Mouse (Mus musculus): Measurements from ENCODE around the gene Zbtb25. TPM values are rescaled to one million over a fixed set of nuclear protein-coding genes. Genes with fewer than 3 reads are reported as not detected.
A peak's percentile ranks its signal among the peaks of the same experiment; 100 is the strongest.

Zbtb25 gene
- polyA plus RNA-seq, 1 experiment, result 22.1 TPM

DNA sequence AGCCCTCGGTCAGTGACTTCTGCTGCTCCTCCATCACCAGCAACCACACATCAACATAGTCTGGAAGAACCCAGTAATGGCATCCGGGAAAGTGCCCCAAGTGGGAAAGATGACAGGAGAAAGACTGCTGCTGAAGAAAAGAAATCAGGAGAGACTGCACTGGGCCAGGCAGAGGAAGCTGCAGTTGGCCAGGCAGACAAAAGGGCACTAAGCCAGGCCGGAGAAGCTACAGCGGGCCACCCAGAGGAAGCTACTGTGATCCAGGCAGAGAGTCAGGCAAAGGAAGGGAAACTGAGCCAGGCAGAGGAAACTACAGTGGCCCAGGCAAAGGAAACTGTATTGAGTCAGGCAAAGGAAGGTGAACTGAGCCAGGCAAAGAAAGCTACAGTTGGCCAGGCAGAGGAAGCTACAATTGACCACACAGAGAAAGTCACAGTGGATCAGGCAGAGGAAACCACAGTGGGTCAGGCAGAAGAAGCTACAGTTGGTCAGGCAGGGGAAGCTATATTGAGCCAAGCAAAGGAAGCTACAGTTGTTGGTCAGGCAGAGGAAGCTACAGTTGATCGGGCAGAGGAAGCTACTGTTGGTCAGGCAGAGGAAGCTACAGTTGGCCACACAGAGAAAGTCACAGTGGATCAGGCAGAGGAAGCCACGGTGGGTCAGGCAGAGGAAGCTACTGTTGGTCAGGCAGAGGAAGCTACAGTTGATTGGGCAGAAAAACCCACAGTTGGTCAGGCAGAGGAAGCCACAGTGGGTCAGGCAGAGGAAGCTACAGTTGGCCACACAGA lies 40.6 kb downstream of the Zbtb25 start:
- no peak overlapping the region for H3K4me3 ChIP-seq (ENCODE audit: control insufficient read depth, insufficient read depth, low read length)
- DNase-seq, result no peak
- no peaks in the 10 kb centered on the region for H3K36me3 ChIP-seq (ENCODE audit: control insufficient read depth, insufficient read depth, low read length)
- no peaks in the 10 kb centered on the region for H3K27me3 ChIP-seq (ENCODE audit: control insufficient read depth, insufficient read depth, low read length)
- no peak for TF ChIP-seq POLR2A (IDR thresholded peaks at IDR 0.05; ENCODE audit: control insufficient read depth, extremely low read depth, insufficient read depth, low read length, poor library complexity)
- no peak for TF ChIP-seq CTCF (IDR thresholded peaks at IDR 0.05; ENCODE audit: borderline replicate concordance, control insufficient read depth, extremely low read depth, insufficient read depth, low read length, poor library complexity)
- no peak overlapping the region for H3K27ac ChIP-seq (ENCODE audit: control insufficient read depth, insufficient read depth, low read length)
- H3K4me1 ChIP-seq (replicated peaks; ENCODE audit: control insufficient read depth, insufficient read depth, low read length), result peaks cover 8% of the 10 kb centered on the region; the same call in 1 of the 2 replicates
- WGBS, result 74% methylated on average over 6 of the region's 6 CpGs

GRCm38 (mm10) chr12:76326437-76327220 lies 42.8 kb downstream of the Zbtb25 start:
- Histone ChIP-seq H3K36me3 (ENCODE audit: control insufficient read depth, insufficient read depth, low read length) (no peaks in the 10 kb centered on the region), H3K4me3 (ENCODE audit: control insufficient read depth, insufficient read depth, low read length) (no peak overlapping the region), H3K4me1 (replicated peaks; ENCODE audit: control insufficient read depth, insufficient read depth, low read length) (peaks cover 8% of the 10 kb centered on the region; the same call in 1 of the 2 replicates), H3K27me3 (ENCODE audit: control insufficient read depth, insufficient read depth, low read length) (no peaks in the 10 kb centered on the region), H3K27ac (ENCODE audit: control insufficient read depth, insufficient read depth, low read length) (no peak overlapping the region)
- 94% methylated on average over 23 of the region's 23 CpGs for WGBS
- no peak for TF ChIP-seq CTCF (IDR thresholded peaks at IDR 0.05; ENCODE audit: borderline replicate concordance, control insufficient read depth, extremely low read depth, insufficient read depth, low read length, poor library complexity)
- no peak for TF ChIP-seq POLR2A (IDR thresholded peaks at IDR 0.05; ENCODE audit: control insufficient read depth, extremely low read depth, insufficient read depth, low read length, poor library complexity)
- DNase-seq, result no peak

DNA sequence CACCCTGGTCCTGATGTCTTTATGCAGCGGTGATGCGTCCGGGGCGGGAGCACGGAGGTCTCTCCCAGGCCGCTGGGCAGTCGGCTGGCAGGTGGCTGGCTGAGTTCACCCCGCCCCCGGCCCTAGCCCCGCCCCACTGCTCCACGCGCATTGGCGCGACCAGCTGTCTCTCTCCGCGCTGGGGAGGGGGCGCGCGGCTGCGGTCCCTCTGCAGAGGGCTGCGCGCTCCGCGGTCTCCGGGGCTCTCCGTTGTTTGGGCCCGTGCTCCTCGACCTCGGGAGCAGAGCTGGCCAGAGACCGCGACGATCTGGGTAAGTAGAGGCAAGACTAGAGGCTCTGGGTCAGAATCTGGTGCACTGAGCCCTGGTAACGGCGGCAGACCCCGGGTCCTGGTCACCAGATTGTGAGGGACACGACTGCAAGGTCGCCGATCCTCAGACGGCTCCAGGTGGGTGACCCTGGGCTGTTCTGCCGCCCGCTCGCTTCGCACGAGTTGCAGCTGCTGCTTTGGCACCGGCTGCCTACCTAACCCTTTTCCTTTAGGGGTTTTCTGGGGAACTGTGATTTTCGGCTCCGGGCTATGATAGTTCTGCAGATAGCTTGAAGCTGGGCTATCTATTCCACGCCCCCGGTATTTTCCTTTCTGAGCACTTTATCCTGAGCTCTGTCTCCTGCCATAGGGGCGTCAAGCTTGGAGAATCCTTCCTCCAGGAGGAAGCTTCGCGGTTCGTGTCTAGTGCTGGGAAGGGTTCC lies 44.5 kb downstream of the Zbtb25 start, which contains the start of gene Akap5:
Gene Akap5 (plus strand): TSS at position 213 of the 753 bp plus-strand sequence.
- H3K27ac ChIP-seq (ENCODE audit: control insufficient read depth, insufficient read depth, low read length), result no peak within 1 kb of the TSS
- peak; percentile 57 for DNase-seq
- peaks cover 8% of the 10 kb centered on the region; the same call in 1 of the 2 replicates for H3K4me1 ChIP-seq (replicated peaks; ENCODE audit: control insufficient read depth, insufficient read depth, low read length)

GRCm38 (mm10) chr12:76318282-76319212 lies 50.9 kb downstream of the Zbtb25 start:
- no peak overlapping the region for H3K27ac ChIP-seq (ENCODE audit: control insufficient read depth, insufficient read depth, low read length)
- no peak overlapping the region for H3K4me3 ChIP-seq (ENCODE audit: control insufficient read depth, insufficient read depth, low read length)
- WGBS, result 28% methylated on average over 9 of the region's 9 CpGs
- H3K27me3 ChIP-seq (ENCODE audit: control insufficient read depth, insufficient read depth, low read length), result no peaks in the 10 kb centered on the region
- H3K4me1 ChIP-seq (replicated peaks; ENCODE audit: control insufficient read depth, insufficient read depth, low read length), result no peaks in the 10 kb centered on the region
- no peak for DNase-seq
- no peak for TF ChIP-seq POLR2A (IDR thresholded peaks at IDR 0.05; ENCODE audit: control insufficient read depth, extremely low read depth, insufficient read depth, low read length, poor library complexity)
- no peak for TF ChIP-seq CTCF (IDR thresholded peaks at IDR 0.05; ENCODE audit: borderline replicate concordance, control insufficient read depth, extremely low read depth, insufficient read depth, low read length, poor library complexity)
- no peaks in the 10 kb centered on the region for H3K36me3 ChIP-seq (ENCODE audit: control insufficient read depth, insufficient read depth, low read length)

More for the DNA sequence above, 44.5 kb downstream of the Zbtb25 start, which contains the start of gene Akap5:
- TF ChIP-seq POLR2A (IDR thresholded peaks at IDR 0.05; ENCODE audit: control insufficient read depth, extremely low read depth, insufficient read depth, low read length, poor library complexity), result no peak
- TF ChIP-seq CTCF (IDR thresholded peaks at IDR 0.05; ENCODE audit: borderline replicate concordance, control insufficient read depth, extremely low read depth, insufficient read depth, low read length, poor library complexity), result no peak
- Histone ChIP-seq H3K27me3 (ENCODE audit: control insufficient read depth, insufficient read depth, low read length) (no peaks in the 10 kb centered on the region), H3K4me3 (ENCODE audit: control insufficient read depth, insufficient read depth, low read length) (peak within 1 kb of the TSS; percentile 46), H3K36me3 (ENCODE audit: control insufficient read depth, insufficient read depth, low read length) (no peaks in the 10 kb centered on the region)
- WGBS, result 7% methylated on average over 53 of the region's 53 CpGs

DNA sequence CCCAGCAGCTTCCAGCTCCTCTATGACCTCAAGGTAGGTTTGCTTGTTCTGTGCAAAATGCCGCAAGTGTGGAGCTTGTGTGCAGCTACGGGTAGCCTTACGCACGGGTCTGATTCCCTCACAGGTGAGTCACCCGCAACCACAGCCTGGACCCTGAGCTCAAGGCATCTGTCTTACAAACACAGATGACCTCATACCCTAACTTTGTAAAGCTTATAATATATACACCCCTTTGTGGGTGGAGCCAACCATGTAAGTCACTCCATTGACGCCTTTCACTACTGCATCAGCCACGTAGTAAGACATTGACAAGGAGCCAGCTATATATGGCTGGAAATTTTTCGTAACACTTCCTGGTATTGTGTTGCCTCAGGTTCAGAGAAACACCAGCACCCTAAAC lies 57.5 kb downstream of the Zbtb25 start:
- Histone ChIP-seq H3K27ac (ENCODE audit: control insufficient read depth, insufficient read depth, low read length) (no peak overlapping the region), H3K36me3 (ENCODE audit: control insufficient read depth, insufficient read depth, low read length) (no peaks in the 10 kb centered on the region), H3K4me3 (ENCODE audit: control insufficient read depth, insufficient read depth, low read length) (no peak overlapping the region), H3K4me1 (replicated peaks; ENCODE audit: control insufficient read depth, insufficient read depth, low read length) (no peaks in the 10 kb centered on the region), H3K27me3 (ENCODE audit: control insufficient read depth, insufficient read depth, low read length) (no peaks in the 10 kb centered on the region)
- TF ChIP-seq POLR2A (IDR thresholded peaks at IDR 0.05; ENCODE audit: control insufficient read depth, extremely low read depth, insufficient read depth, low read length, poor library complexity) (no peak), CTCF (IDR thresholded peaks at IDR 0.05; ENCODE audit: borderline replicate concordance, control insufficient read depth, extremely low read depth, insufficient read depth, low read length, poor library complexity) (no peak)
- WGBS, result 97% methylated on average over 8 of the region's 8 CpGs
- no peak for DNase-seq
